ENCODE assay signal across 8 mouse cellular contexts in genomic region chr1:191834825-191835224, GRCm38 (mm10). TPM values are rescaled to one million over a fixed set of nuclear protein-coding genes. Genes with fewer than 3 reads are reported as not detected.
DNase-seq lines count a peak whose midpoint lies in the region; TF ChIP-seq lines count a peak whose summit lies in the region.

No protein-coding gene starts in this region.

- 6% methylated on average over 19 of the region's 19 CpGs for WGBS in heart, adult 2 months
- 6% methylated on average over 19 of the region's 19 CpGs for WGBS in liver, adult 2 months

- no peaks in the 10 kb centered on the region for H3K27me3 ChIP-seq in heart, adult 2 months (ENCODE audit: control insufficient read depth, insufficient read depth, low read length)
- H3K27me3 ChIP-seq in liver, adult 2 months (ENCODE audit: control insufficient read depth, insufficient read depth, low read length), result no peaks in the 10 kb centered on the region
- H3K27me3 ChIP-seq in myocyte (ENCODE audit: control insufficient read depth, insufficient read depth, insufficient read length), result no peaks in the 10 kb centered on the region
- H3K27me3 ChIP-seq in splenic B cell, adult 2 months (ENCODE audit: control insufficient read depth, insufficient read depth, low read length, poor library complexity, severe bottlenecking), result no peaks in the 10 kb centered on the region; the same call in 1 of the 2 replicates

- DNase-seq in 3T3-L1 (ENCODE audit: low read depth, low spot score), result peak; percentile 67
- DNase-seq in adrenal gland, adult (ENCODE audit: inconsistent age in 2 of 2, low spot score in 1 of 2), result peak; percentile 70 to 88
- DNase-seq in embryo, embryonic 11 days, result peak; percentile 87
- DNase-seq in heart, adult 2 months, result peak; percentile 70 to 80
- DNase-seq in kidney, adult 11 months, result peak; percentile 62
- peak; percentile 54 for DNase-seq in liver, adult 2 months (ENCODE audit: extremely low read depth, low read depth, low spot score)
- peak; percentile 86 for DNase-seq in splenic B cell, adult 2 months (ENCODE audit: low read depth, low spot score)

- intact Hi-C loops in heart, adult 2 months (cut with DNase I), result loop anchor here (1.0 kb wide), 3 partner anchors 72 to 258 kb away; no protein-coding TSS in a partner anchor

- H3K4me3 ChIP-seq in heart, adult 2 months, result no peak overlapping the region
- H3K4me3 ChIP-seq in liver, adult 2 months (ENCODE audit: insufficient read depth, low read depth, low read length), result peak overlapping the region; percentile 20; the same call in 1 of the 2 replicates
- no peak overlapping the region for H3K4me3 ChIP-seq in myocyte

- peak; percentile 93 for TF ChIP-seq CTCF in heart, adult 2 months (IDR thresholded peaks at IDR 0.05)
- peak; percentile 95 for TF ChIP-seq CTCF in liver, adult 2 months (IDR thresholded peaks at IDR 0.05; ENCODE audit: low read depth, low read length)

- peaks cover 1% of the 10 kb centered on the region; the same call in 1 of the 2 replicates for H3K4me1 ChIP-seq in heart, adult 2 months (ENCODE audit: control insufficient read depth, insufficient read depth, low read length)
- H3K4me1 ChIP-seq in liver, adult 2 months (ENCODE audit: control insufficient read depth, insufficient read depth, low read length), result peaks cover 15% of the 10 kb centered on the region

- no peak overlapping the region for H3ac ChIP-seq in myocyte (ENCODE audit: control insufficient read depth, insufficient read length)

- TF ChIP-seq EP300 in heart, adult 2 months (IDR thresholded peaks at IDR 0.05; ENCODE audit: insufficient read depth, low read depth, low read length), result peak; percentile 90

- TF ChIP-seq POLR2A in heart, adult 2 months (IDR thresholded peaks at IDR 0.05; ENCODE audit: insufficient read depth, low read depth, low read length), result no peak
- TF ChIP-seq POLR2A in liver, adult 2 months (IDR thresholded peaks at IDR 0.05; ENCODE audit: extremely low read depth, insufficient read depth, low read length), result no peak
- peak; percentile 20 for TF ChIP-seq POLR2A in myocyte (IDR thresholded peaks at IDR 0.05; ENCODE audit: insufficient read length, low read depth)

- no peak overlapping the region for H3K27ac ChIP-seq in heart, adult 2 months
- H3K27ac ChIP-seq in liver, adult 2 months (replicated peaks; ENCODE audit: insufficient read depth, low read depth, low read length), result no peak overlapping the region

- H3K79me2 ChIP-seq in heart, adult 2 months (replicated peaks; ENCODE audit: control insufficient read depth, insufficient read depth, low read length), result no peaks in the 10 kb centered on the region
- no peaks in the 10 kb centered on the region for H3K79me2 ChIP-seq in liver, adult 2 months (ENCODE audit: control insufficient read depth, insufficient read depth, low read length)
- H3K79me2 ChIP-seq in myocyte (ENCODE audit: control insufficient read depth, insufficient read depth), result no peaks in the 10 kb centered on the region

- no peak overlapping the region for H3K4me2 ChIP-seq in myocyte (ENCODE audit: low read depth)

- H3K9ac ChIP-seq in heart, adult 2 months (ENCODE audit: low read depth, low read length), result peak overlapping the region; percentile 9
- peak overlapping the region; percentile 62 for H3K9ac ChIP-seq in liver, adult 2 months (ENCODE audit: low read depth, low read length)

- no peaks in the 10 kb centered on the region for H3K36me3 ChIP-seq in heart, adult 2 months (ENCODE audit: control insufficient read depth, insufficient read depth, low read length)
- no peaks in the 10 kb centered on the region for H3K36me3 ChIP-seq in liver, adult 2 months (ENCODE audit: control insufficient read depth, insufficient read depth, low read length)
- peaks cover 5% of the 10 kb centered on the region for H3K36me3 ChIP-seq in myocyte (ENCODE audit: control insufficient read depth, insufficient read depth)
- H3K36me3 ChIP-seq in splenic B cell, adult 2 months (ENCODE audit: control insufficient read depth, insufficient read depth, low read length, poor library complexity, severe bottlenecking), result no peaks in the 10 kb centered on the region

TF ChIP-seq in myocyte, 11 proteins besides CTCF, POLR2A, EP300 and RAD21:
- TF ChIP-seq E2F4 (IDR thresholded peaks at IDR 0.05; ENCODE audit: insufficient read depth), result no peak
- TF ChIP-seq MYOG (IDR thresholded peaks at IDR 0.05; ENCODE audit: control insufficient read depth in 1 of 3, insufficient read depth in 1 of 3, insufficient read length in 2 of 3, low read depth in 2 of 3), result no peak
- TF ChIP-seq CEBPB (IDR thresholded peaks at IDR 0.05; ENCODE audit: insufficient read depth, poor library complexity, severe bottlenecking), result no peak
- no peak for TF ChIP-seq MYOD1 (IDR thresholded peaks at IDR 0.05; ENCODE audit: control insufficient read depth in 1 of 3, insufficient read length in 2 of 3, low read depth in 2 of 3)
- no peak for TF ChIP-seq MAX (IDR thresholded peaks at IDR 0.05; ENCODE audit: low read depth)
- no peak for TF ChIP-seq TCF3 (IDR thresholded peaks at IDR 0.05; ENCODE audit: insufficient read length, low read depth)
- no peak for TF ChIP-seq REST (IDR thresholded peaks at IDR 0.05; ENCODE audit: insufficient read depth, insufficient read length)
- no peak for TF ChIP-seq SRF (IDR thresholded peaks at IDR 0.05; ENCODE audit: control insufficient read depth, insufficient read length, low read depth)
- TF ChIP-seq TCF12 (IDR thresholded peaks at IDR 0.05; ENCODE audit: insufficient read depth, poor library complexity, severe bottlenecking), result no peak
- no peak for TF ChIP-seq POLR2AphosphoS2 (IDR thresholded peaks at IDR 0.05; ENCODE audit: insufficient read length, low read depth)
- TF ChIP-seq USF1 (IDR thresholded peaks at IDR 0.05; ENCODE audit: low read depth), result no peak
TF ChIP-seq in myocyte: peak in this region for 0.

RNA-seq across cellular contexts. Expression of gene Nek2, which starts 13.6 kb away (rescaled TPM):
- total RNA-seq in heart, adult 2 months (2021), result under 1 TPM; 0.09 to 0.37 TPM
- polyA plus RNA-seq in heart, adult 2 months (2012; rRNA removed), result 0.44 and 0.47 TPM in 2 replicates
- total RNA-seq in liver, adult 2 months (2014; rRNA removed), result 0.46 and 2.8 TPM in 2 replicates
- polyA plus RNA-seq in liver, adult 2 months (2012; rRNA removed), result 0.28 and 0.45 TPM in 2 replicates
- polyA plus RNA-seq in myocyte (2012; fragmentation: generic; extraction: Trizol), result 21.2 TPM

Comparison
In these comparisons a context has a peak if more than half of its experiments do, and no peak if none do; other contexts are left out.
1. RNA of gene Nek2, which starts 13.6 kb away (polyA plus RNA-seq): 21.2 TPM in myocyte (single experiment); 0.44 to 0.47 TPM in heart, adult 2 months and 0.28 to 0.45 TPM in liver, adult 2 months; every median in the first group is over 10 times any median in the second.
2. Peak in every context shown above with its lines, with median percentiles within 50 percentile points of each other: DNase-seq.